Mouse (Mus musculus) liver, adult 2 months (tissue): ENCODE measurements around the gene Kifc5b.
"Not testable (repeated sequence)": the region's sequence is repeated elsewhere in the genome, so short reads cannot be mapped to it uniquely, and the experiment has no call there.

Experiments used
- CTCF ChIP-seq: fragments of 200-500 bp; IDR thresholded peaks from 2 replicates; pipeline ENCODE4 v1.5.1; 2011; ENCODE audit warnings: low read depth, low read length, control low read depth
- POLR2A ChIP-seq: fragments of 200-500 bp; IDR thresholded peaks from 2 replicates; pipeline ENCODE4 v1.6.1; 2011; ENCODE audit warnings: low read length, control low read depth; ENCODE audit not compliant: insufficient read depth; ENCODE audit errors: extremely low read depth

- TF ChIP-seq POLR2A, CTCF: not testable (repeated sequence)
Measured at GRCm38 (mm10) chr17:26919516-26919915, 2.6 kb downstream of the Kifc5b start.
